Mouse (Mus musculus) lung, adult 2 months (tissue): ENCODE measurements around the gene Iqcf3.

Source experiments
- CTCF ChIP-seq: fragments of 200-500 bp; IDR thresholded peaks from 2 replicates; pipeline ENCODE4 v1.5.1; 2011; ENCODE audit warnings: mild to moderate bottlenecking, low read length, control low read depth; ENCODE audit not compliant: insufficient read depth
- POLR2A ChIP-seq: fragments of 200-500 bp; IDR thresholded peaks from 2 replicates; pipeline ENCODE4 v1.6.1; 2011; ENCODE audit warnings: low read depth, mild to moderate bottlenecking, control low read depth, low read length, borderline replicate concordance; ENCODE audit errors: extremely low read depth

DNA sequence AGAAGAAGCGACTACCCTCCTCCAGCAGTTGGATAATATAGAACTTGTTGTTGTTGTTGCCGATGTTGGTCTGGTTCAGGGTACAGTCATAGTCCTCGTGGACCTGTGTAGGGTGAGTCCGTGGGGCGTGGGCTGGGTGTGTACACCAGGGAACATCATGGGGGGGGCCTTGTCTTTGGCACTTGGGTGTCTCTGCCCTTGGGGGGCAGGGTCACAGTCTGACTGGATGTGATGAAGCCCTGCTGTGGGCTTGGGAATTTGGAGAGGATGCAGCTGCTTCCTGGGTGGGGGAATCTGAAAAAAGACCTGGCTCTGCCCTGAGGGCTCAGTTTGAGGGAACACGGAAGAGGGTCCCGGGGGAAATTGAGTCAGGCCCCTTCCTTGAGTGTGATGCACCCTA lies 86.4 kb downstream of the Iqcf3 start:
- TF ChIP-seq POLR2A, result no peak
- TF ChIP-seq CTCF, result no peak
